Mouse (Mus musculus) MEL (cell line): Measurements from ENCODE around the gene Rasl10b.

Experiments
- CTCF ChIP-seq, 3 experiments: IDR thresholded peaks in 2 of 3; conservative IDR thresholded peaks in 1 of 3; 2 replicates each; pipeline ENCODE4 v1.5.1; 2011 to 2012; ENCODE audit warnings: low read length in 3 of 3, low read depth in 2 of 3, mild to moderate bottlenecking in 2 of 3, improper control_type of control experiment in 1 of 3, inconsistent platforms in 1 of 3, mixed read lengths in 1 of 3, moderate library complexity in 1 of 3; ENCODE audit not compliant: control insufficient read depth in 1 of 3, insufficient read depth in 1 of 3, poor library complexity in 1 of 3, severe bottlenecking in 1 of 3
- GATA1 ChIP-seq: IDR thresholded peaks from 2 replicates; pipeline ENCODE4 v1.6.1; 2011; ENCODE audit warnings: low read depth, low read length, improper control_type of control experiment
- POLR2A ChIP-seq, 2 experiments: IDR thresholded peaks; 2 replicates each; pipeline ENCODE4 v1.6.1; 2011 to 2012; ENCODE audit warnings: low read length in 2 of 2, mild to moderate bottlenecking in 2 of 2, control low read depth in 1 of 2, improper control_type of control experiment in 1 of 2, low read depth in 1 of 2, moderate library complexity in 1 of 2; ENCODE audit not compliant: control insufficient read depth in 1 of 2, insufficient read depth in 1 of 2, poor library complexity in 1 of 2
- TBP ChIP-seq: IDR thresholded peaks from 2 replicates; pipeline ENCODE4 v1.8.0; 2011; ENCODE audit warnings: low read depth, low read length, improper control_type of control experiment
- UBTF ChIP-seq: IDR thresholded peaks from 2 replicates; pipeline ENCODE4 v1.6.1; 2012; ENCODE audit warnings: low read depth, mild to moderate bottlenecking, inconsistent platforms, low read length, improper control_type of control experiment, moderate library complexity, borderline replicate concordance; ENCODE audit not compliant: insufficient read depth
- ZC3H11A ChIP-seq: IDR thresholded peaks from 2 replicates; pipeline ENCODE4 v1.6.1; 2012; ENCODE audit warnings: low read depth, mild to moderate bottlenecking, inconsistent platforms, low read length, improper control_type of control experiment

GRCm38 (mm10) chr11:83465976-83466375 lies 57.0 kb downstream of the Rasl10b start:
- TF ChIP-seq ZC3H11A (no peak), CTCF (IDR thresholded peaks at IDR 0.05 in 2 of 3, conservative IDR thresholded peaks at IDR 0.05 in 1 of 3; ENCODE audit: control insufficient read depth in 1 of 3, insufficient read depth in 1 of 3, low read depth in 2 of 3, low read length in 3 of 3, poor library complexity in 1 of 3, severe bottlenecking in 1 of 3) (no peak), GATA1 (no peak), UBTF (no peak), POLR2A (IDR thresholded peaks at IDR 0.05; ENCODE audit: control insufficient read depth in 1 of 2, insufficient read depth in 1 of 2, low read depth in 1 of 2, low read length in 2 of 2, poor library complexity in 1 of 2) (no peak), TBP (no peak)
